Mouse (Mus musculus): ENCODE data around the gene Gabrb2.

- TF ChIP-seq CTCF (conservative IDR thresholded peaks at IDR 0.05 in 1 of 2, IDR thresholded peaks at IDR 0.05 in 1 of 2; ENCODE audit: low read depth in 2 of 2, low read length in 2 of 2) (no peak), JUND (conservative IDR thresholded peaks at IDR 0.05; ENCODE audit: low read depth, low read length) (no peak), RAD21 (IDR thresholded peaks at IDR 0.05; ENCODE audit: low read depth, low read length) (no peak), HCFC1 (IDR thresholded peaks at IDR 0.05; ENCODE audit: low read depth, low read length) (no peak), ZMIZ1 (IDR thresholded peaks at IDR 0.05; ENCODE audit: low read depth, low read length) (no peak), ZNF384 (IDR thresholded peaks at IDR 0.05; ENCODE audit: low read depth, low read length) (no peak), SMC3 (IDR thresholded peaks at IDR 0.05; ENCODE audit: low read depth, low read length) (no peak), POLR2A (IDR thresholded peaks at IDR 0.05; ENCODE audit: low read depth, low read length) (no peak)
Measured at GRCm38 (mm10) chr11:42521960-42522359, 102.4 kb downstream of the Gabrb2 start.
